Comparison of ENCODE assay signal across 8 mouse cellular contexts in the genomic region with DNA sequence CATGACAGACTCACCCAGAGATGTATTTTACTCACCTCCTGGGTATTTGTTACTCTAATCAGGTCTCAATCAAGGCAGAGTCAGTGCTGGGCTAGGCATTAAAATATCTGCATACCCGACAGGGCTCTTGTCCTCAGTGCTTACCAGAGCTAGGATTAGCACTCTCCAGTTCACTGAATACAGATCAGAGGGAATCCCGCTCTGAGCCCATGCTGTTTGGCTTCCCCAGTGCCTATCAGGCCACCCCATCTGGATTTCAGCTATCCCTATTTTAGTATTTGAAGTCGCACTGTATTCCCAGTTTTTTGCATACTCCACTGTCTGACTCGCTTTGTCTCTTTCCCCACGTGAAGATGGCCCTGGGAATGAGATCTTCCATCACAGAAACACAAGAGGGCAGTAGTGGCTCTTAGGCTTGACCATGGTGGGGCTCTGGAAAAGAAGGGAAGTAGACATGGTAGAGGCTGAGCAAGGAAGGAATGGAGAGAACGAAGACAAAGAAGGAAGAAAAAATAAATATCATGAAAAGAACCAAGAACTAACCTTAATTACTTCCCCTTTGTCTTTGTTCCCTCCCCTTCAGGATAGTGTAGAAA.
DNase-seq lines count a peak whose midpoint lies in the region; ATAC-seq and TF ChIP-seq lines count a peak whose summit lies in the region.

No protein-coding gene starts in this region.

- peak; percentile 29; the same call in 1 of the 2 replicates for TF ChIP-seq CTCF in bone marrow macrophage, adult 2 months (IDR thresholded peaks at IDR 0.05; ENCODE audit: low read depth, low read length)

- H3K4me1 ChIP-seq in bone marrow macrophage, adult 2 months (ENCODE audit: control insufficient read depth, insufficient read depth, low read length): peaks cover 8% of the 10 kb centered on the region
- H3K4me1 ChIP-seq in forebrain, embryonic 16.5 days (replicated peaks; ENCODE audit: control insufficient read depth, insufficient read depth, low read length): no peaks in the 10 kb centered on the region
- no peaks in the 10 kb centered on the region for H3K4me1 ChIP-seq in midbrain, embryonic 13.5 days (replicated peaks)

- no peak overlapping the region for H3K4me2 ChIP-seq in forebrain, embryonic 16.5 days (ENCODE audit: low read length)
- no peak overlapping the region for H3K4me2 ChIP-seq in midbrain, embryonic 13.5 days (replicated peaks)

- no peaks in the 10 kb centered on the region for H3K9me3 ChIP-seq in forebrain, embryonic 16.5 days (ENCODE audit: control insufficient read depth, low read length)
- H3K9me3 ChIP-seq in midbrain, embryonic 13.5 days: no peaks in the 10 kb centered on the region

- H3K27me3 ChIP-seq in forebrain, embryonic 16.5 days (replicated peaks; ENCODE audit: control insufficient read depth, insufficient read depth, low read length): no peaks in the 10 kb centered on the region
- H3K27me3 ChIP-seq in midbrain, embryonic 13.5 days: no peaks in the 10 kb centered on the region

- 16% methylated on average over 6 of the region's 6 CpGs for WGBS in forebrain, embryonic 16.5 days
- 12% methylated on average over 6 of the region's 6 CpGs for WGBS in midbrain, embryonic 13.5 days

- no peak overlapping the region for H3K9ac ChIP-seq in forebrain, embryonic 16.5 days (replicated peaks; ENCODE audit: low read depth, low read length)
- no peak overlapping the region for H3K9ac ChIP-seq in midbrain, embryonic 13.5 days (replicated peaks)

- H3K27ac ChIP-seq in bone marrow macrophage, adult 2 months (ENCODE audit: insufficient read depth, low read depth, low read length): no peak overlapping the region
- H3K27ac ChIP-seq in forebrain, embryonic 16.5 days (ENCODE audit: low read length): no peak overlapping the region
- no peak overlapping the region for H3K27ac ChIP-seq in midbrain, embryonic 13.5 days

- peak; percentile 12 for DNase-seq in layer of hippocampus, adult 11-12 months (ENCODE audit: low spot score)
- no peak for DNase-seq in layer of hippocampus, adult 9-10 months (ENCODE audit: low spot score)
- DNase-seq in kidney, adult 9 months: peak; percentile 70
- no peak for DNase-seq in thymus, postnatal 4 days
- no peak for DNase-seq in B cell, adult 2 months

- no peak overlapping the region for H3K4me3 ChIP-seq in bone marrow macrophage, adult 2 months (ENCODE audit: insufficient read depth, low read length)
- H3K4me3 ChIP-seq in forebrain, embryonic 16.5 days (replicated peaks; ENCODE audit: low read length): no peak overlapping the region
- no peak overlapping the region for H3K4me3 ChIP-seq in midbrain, embryonic 13.5 days (replicated peaks)

- TF ChIP-seq POLR2A in bone marrow macrophage, adult 2 months (IDR thresholded peaks at IDR 0.05; ENCODE audit: borderline replicate concordance, low read depth, low read length): no peak

- ATAC-seq in forebrain, embryonic 16.5 days: peak; percentile 74
- ATAC-seq in midbrain, embryonic 13.5 days: peak; percentile 76

- no peaks in the 10 kb centered on the region for H3K36me3 ChIP-seq in forebrain, embryonic 16.5 days (ENCODE audit: control insufficient read depth, insufficient read depth)
- no peaks in the 10 kb centered on the region for H3K36me3 ChIP-seq in midbrain, embryonic 13.5 days

Comparison
In these comparisons a context has a peak if more than half of its experiments do, and no peak if none do; other contexts are left out.
1. DNase-seq: peak in layer of hippocampus, adult 11-12 months (single experiment) and kidney, adult 9 months (single experiment); none in layer of hippocampus, adult 9-10 months (single experiment), thymus, postnatal 4 days (single experiment) and B cell, adult 2 months (0 of 2).